Mouse (Mus musculus) heart, postnatal 36 days (tissue): Measurements from ENCODE around the gene Wsb1. TPM values are rescaled to one million over a fixed set of nuclear protein-coding genes. Genes with fewer than 3 reads are reported as not detected.

ENCODE experiments used
- total RNA-seq, 2 experiments: library from RNA; stranded (reverse); gene quantifications; 2 replicates each; pipeline ENCODE4 v1.2.3; 2021

Gene Wsb1
- total RNA-seq, 2 experiments from 2014 or later: 14.7 to 14.9 TPM

Other genes starting within 250 kb of the Wsb1 start
- 1 to 10 TPM; 6.6 to 6.7 TPM for gene Ksr1, start 108.3 kb downstream of the Wsb1 start, total RNA-seq
- not detected for gene Gm9964, start 42.2 kb upstream of the Wsb1 start, total RNA-seq
- 10 to 100 TPM; 28.4 to 33.8 TPM for gene Nf1, start 85.0 kb upstream of the Wsb1 start, total RNA-seq
- gene Omg, start 249.4 kb upstream of the Wsb1 start, total RNA-seq: not detected